Mouse (Mus musculus): ENCODE measurements at regions not wholly inside any gene's neighbourhood (a gene's known extent, or its start where the extent isn't known, plus 50 kb on each side); places are given as distances from the start of the nearest gene placed in this dataset.
"Not testable (repeated sequence)": the region's sequence is repeated elsewhere in the genome, so short reads cannot be mapped to it uniquely, and the experiment has no call there.

DNA sequence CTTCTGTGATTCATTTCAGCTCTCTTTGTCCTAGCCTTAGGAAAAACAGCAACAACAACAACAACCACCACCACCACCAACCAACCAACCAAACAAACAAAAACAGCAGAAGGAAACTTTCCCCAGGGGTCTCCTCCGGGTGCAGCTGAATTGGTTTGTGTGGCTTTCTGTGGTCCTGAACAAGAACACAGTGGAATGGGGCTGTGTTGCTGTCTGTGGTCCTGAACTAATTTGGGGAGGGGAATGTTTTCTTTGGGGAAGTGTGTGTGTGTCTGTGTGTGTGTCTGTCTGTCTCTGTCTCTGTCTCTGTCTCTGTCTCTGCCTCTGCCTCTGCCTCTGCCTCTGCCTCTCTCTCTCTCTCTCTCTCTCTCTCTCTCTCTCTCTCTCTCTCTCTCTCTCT is 164.8 kb upstream of the 1700012A03Rik start:
- H3K4me1 ChIP-seq; H3K36me3 ChIP-seq; H3K9me3 ChIP-seq (replicated peaks); H3K4me3 ChIP-seq; H3K27ac ChIP-seq; H3K27me3 ChIP-seq (ENCODE audit: low read depth, poor library complexity, severe bottlenecking): not testable (repeated sequence)
- peak; percentile 54 for DNase-seq (ENCODE audit: low spot score)
- 21% methylated on average over 1 of the region's 1 CpGs for WGBS

- no peaks in the 10 kb centered on the region for H3K9me3 ChIP-seq (replicated peaks)
- H3K36me3 ChIP-seq = no peaks in the 10 kb centered on the region
- WGBS = 4% methylated on average over 2 of the region's 2 CpGs
- no peaks in the 10 kb centered on the region for H3K27me3 ChIP-seq (ENCODE audit: low read depth, poor library complexity, severe bottlenecking)
- peaks cover 7% of the 10 kb centered on the region for H3K4me1 ChIP-seq
- DNase-seq (ENCODE audit: low spot score) = peak; percentile 72
- H3K4me3 ChIP-seq = no peak overlapping the region
- H3K27ac ChIP-seq = no peak overlapping the region
Measured at GRCm38 (mm10) chr6:31883726-31884125, 166.3 kb upstream of the 1700012A03Rik start.

DNA sequence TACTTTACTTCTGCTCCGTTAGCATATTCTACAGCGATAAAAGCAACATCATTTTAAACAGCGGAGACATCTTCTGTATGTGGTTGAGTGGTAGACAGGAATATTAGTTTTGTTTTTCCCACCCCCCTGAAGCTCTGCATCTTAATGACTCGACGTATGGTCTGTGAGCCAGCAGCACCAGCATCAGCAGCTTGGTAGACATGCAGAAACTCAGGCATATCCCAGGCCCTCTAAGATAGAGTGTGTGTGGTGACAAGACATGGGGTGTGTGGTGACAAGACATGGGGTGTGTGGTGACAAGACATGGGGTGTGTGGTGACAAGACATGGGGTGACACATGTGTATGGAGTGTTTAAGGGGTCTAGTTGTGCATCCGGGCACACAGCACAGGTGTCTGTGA is 175.4 kb upstream of the 1700012A03Rik start:
- H3K27me3 ChIP-seq (ENCODE audit: low read depth, poor library complexity, severe bottlenecking) = no peaks in the 10 kb centered on the region
- H3K36me3 ChIP-seq = no peaks in the 10 kb centered on the region
- 92% methylated on average over 6 of the region's 6 CpGs for WGBS
- no peaks in the 10 kb centered on the region for H3K9me3 ChIP-seq (replicated peaks)
- DNase-seq (ENCODE audit: low spot score) = no peak
- no peaks in the 10 kb centered on the region for H3K4me1 ChIP-seq
- H3K27ac ChIP-seq = no peak overlapping the region
- no peak overlapping the region for H3K4me3 ChIP-seq

DNA sequence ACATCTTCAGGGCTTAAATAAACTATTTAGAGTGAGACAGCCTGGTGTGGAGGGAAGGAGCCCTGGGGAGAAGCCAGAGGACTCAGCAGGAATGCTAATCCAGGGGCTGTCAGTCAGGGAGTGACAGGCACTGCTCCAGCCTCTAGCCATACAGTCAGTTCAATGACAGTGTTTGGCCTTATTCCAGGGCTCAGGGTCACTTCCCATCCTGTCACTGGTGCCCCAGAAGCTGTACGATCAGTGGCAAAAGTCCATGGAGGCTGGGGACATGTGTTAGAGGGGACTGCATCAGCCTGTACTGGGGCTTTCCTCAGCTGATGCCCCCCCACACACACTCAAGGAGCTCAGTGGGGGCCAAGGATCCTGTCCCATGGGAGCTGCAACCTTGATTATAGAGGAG is 176.1 kb upstream of the 1700012A03Rik start:
- H3K36me3 ChIP-seq = no peaks in the 10 kb centered on the region
- H3K4me3 ChIP-seq = no peak overlapping the region
- H3K9me3 ChIP-seq (replicated peaks) = no peaks in the 10 kb centered on the region
- H3K27ac ChIP-seq = no peak overlapping the region
- no peaks in the 10 kb centered on the region for H3K27me3 ChIP-seq (ENCODE audit: low read depth, poor library complexity, severe bottlenecking)
- DNase-seq (ENCODE audit: low spot score) = no peak
- 73% methylated on average over 1 of the region's 1 CpGs for WGBS
- no peaks in the 10 kb centered on the region for H3K4me1 ChIP-seq

GRCm38 (mm10) chr6:31871766-31872165 is 178.3 kb upstream of the 1700012A03Rik start:
- Histone ChIP-seq H3K27ac (no peak overlapping the region), H3K4me3 (no peak overlapping the region), H3K9me3 (replicated peaks) (no peaks in the 10 kb centered on the region), H3K36me3 (no peaks in the 10 kb centered on the region), H3K27me3 (ENCODE audit: low read depth, poor library complexity, severe bottlenecking) (no peaks in the 10 kb centered on the region), H3K4me1 (no peaks in the 10 kb centered on the region)
- DNase-seq (ENCODE audit: low spot score) = no peak
- 93% methylated on average over 3 of the region's 3 CpGs for WGBS

GRCm38 (mm10) chr6:31861996-31862395 is 188.1 kb upstream of the 1700012A03Rik start:
- H3K4me1 ChIP-seq = peaks cover 18% of the 10 kb centered on the region
- H3K36me3 ChIP-seq = no peaks in the 10 kb centered on the region
- no peak overlapping the region for H3K4me3 ChIP-seq
- H3K27ac ChIP-seq = no peak overlapping the region
- no peak for DNase-seq (ENCODE audit: low spot score)
- 28% methylated on average over 7 of the region's 7 CpGs for WGBS
- H3K9me3 ChIP-seq (replicated peaks) = no peaks in the 10 kb centered on the region
- H3K27me3 ChIP-seq (ENCODE audit: low read depth, poor library complexity, severe bottlenecking) = no peaks in the 10 kb centered on the region

GRCm38 (mm10) chr6:31859621-31860020 is 190.4 kb upstream of the 1700012A03Rik start:
- Histone ChIP-seq H3K4me3 (no peak overlapping the region), H3K4me1 (peaks cover 18% of the 10 kb centered on the region), H3K36me3 (no peaks in the 10 kb centered on the region), H3K27ac (no peak overlapping the region), H3K9me3 (replicated peaks) (no peaks in the 10 kb centered on the region), H3K27me3 (ENCODE audit: low read depth, poor library complexity, severe bottlenecking) (no peaks in the 10 kb centered on the region)
- WGBS = 91% methylated on average over 3 of the region's 3 CpGs
- DNase-seq (ENCODE audit: low spot score) = no peak

GRCm38 (mm10) chr6:31854261-31854660 is 195.8 kb upstream of the 1700012A03Rik start:
- 95% methylated on average over 16 of the region's 16 CpGs for WGBS
- no peak overlapping the region for H3K4me3 ChIP-seq
- H3K4me1 ChIP-seq = no peaks in the 10 kb centered on the region
- no peak overlapping the region for H3K27ac ChIP-seq
- H3K36me3 ChIP-seq = no peaks in the 10 kb centered on the region
- no peaks in the 10 kb centered on the region for H3K9me3 ChIP-seq (replicated peaks)
- no peak for DNase-seq (ENCODE audit: low spot score)
- H3K27me3 ChIP-seq (ENCODE audit: low read depth, poor library complexity, severe bottlenecking) = no peaks in the 10 kb centered on the region

DNA sequence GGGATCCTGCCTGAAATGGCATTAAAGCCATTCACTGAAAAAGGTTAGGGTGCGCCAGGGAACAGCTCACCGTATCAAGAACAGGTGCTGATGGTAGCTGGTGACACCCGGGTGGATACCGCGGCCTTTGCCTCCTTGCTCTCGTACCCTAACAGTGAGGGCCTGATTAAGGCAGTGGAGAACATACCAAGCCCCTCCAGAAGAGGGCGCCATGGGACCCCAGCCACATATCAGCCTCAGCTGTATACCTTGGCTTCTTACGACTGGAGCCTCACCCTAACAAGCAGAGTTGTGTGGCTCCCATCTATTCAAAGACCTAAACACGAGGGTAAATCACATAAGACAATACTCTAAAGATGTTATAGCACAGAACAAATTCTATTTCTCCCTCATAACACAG is 203.7 kb upstream of the 1700012A03Rik start:
- WGBS = 90% methylated on average over 9 of the region's 9 CpGs
- no peak for DNase-seq (ENCODE audit: low spot score)
- H3K36me3 ChIP-seq = no peaks in the 10 kb centered on the region
- no peaks in the 10 kb centered on the region for H3K9me3 ChIP-seq (replicated peaks)
- no peaks in the 10 kb centered on the region for H3K27me3 ChIP-seq (ENCODE audit: low read depth, poor library complexity, severe bottlenecking)
- H3K4me3 ChIP-seq = no peak overlapping the region
- H3K27ac ChIP-seq = no peak overlapping the region
- H3K4me1 ChIP-seq = no peaks in the 10 kb centered on the region

DNA sequence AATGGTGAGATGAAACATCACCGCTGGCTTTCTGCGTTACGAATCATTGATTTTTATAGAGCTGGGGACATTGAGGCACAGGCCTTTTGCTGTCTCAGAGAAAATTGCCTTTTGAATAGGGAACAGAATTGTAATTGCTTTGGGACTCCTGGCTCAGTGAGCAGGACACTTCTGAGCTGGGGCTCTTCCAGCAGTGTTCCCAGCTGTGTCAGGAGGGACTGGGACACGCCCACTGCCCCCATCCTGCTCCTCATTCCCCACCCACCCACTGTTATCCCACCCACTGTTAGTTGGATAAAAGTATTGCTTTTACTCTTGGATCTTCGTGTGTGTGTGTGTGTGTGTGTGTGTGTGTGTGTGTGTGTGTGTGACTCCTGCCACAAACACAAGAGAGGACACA is 204.4 kb upstream of the 1700012A03Rik start:
- 86% methylated on average over 5 of the region's 5 CpGs for WGBS
- DNase-seq (ENCODE audit: low spot score) = no peak
- Histone ChIP-seq H3K27me3 (ENCODE audit: low read depth, poor library complexity, severe bottlenecking) (no peaks in the 10 kb centered on the region), H3K9me3 (replicated peaks) (no peaks in the 10 kb centered on the region), H3K27ac (no peak overlapping the region), H3K4me1 (no peaks in the 10 kb centered on the region), H3K4me3 (no peak overlapping the region), H3K36me3 (no peaks in the 10 kb centered on the region)

DNA sequence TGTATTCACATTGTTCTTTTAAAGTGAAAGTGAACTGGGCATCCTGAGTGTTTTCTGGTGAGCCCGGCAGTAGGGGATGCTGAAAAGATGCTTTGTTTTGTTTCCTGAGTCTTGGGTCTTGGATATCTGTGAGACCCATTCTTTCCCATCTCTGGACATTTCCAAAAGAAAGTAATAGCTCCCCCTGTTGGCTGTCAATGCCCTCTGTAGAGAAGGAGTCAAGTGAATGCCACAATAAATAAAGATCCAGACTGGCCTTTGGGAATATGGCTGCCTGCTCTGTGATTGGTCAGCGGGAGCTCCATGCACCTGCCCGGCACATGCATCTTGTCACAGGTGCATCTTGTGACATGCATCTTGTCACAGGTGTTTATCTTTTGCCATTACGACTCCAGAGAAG is 209.4 kb upstream of the 1700012A03Rik start:
- Histone ChIP-seq H3K9me3 (replicated peaks) (no peaks in the 10 kb centered on the region), H3K27me3 (ENCODE audit: low read depth, poor library complexity, severe bottlenecking) (no peaks in the 10 kb centered on the region), H3K27ac (no peak overlapping the region), H3K4me1 (no peaks in the 10 kb centered on the region), H3K36me3 (no peaks in the 10 kb centered on the region), H3K4me3 (no peak overlapping the region)
- 91% methylated on average over 4 of the region's 4 CpGs for WGBS
- DNase-seq (ENCODE audit: low spot score) = no peak

DNA sequence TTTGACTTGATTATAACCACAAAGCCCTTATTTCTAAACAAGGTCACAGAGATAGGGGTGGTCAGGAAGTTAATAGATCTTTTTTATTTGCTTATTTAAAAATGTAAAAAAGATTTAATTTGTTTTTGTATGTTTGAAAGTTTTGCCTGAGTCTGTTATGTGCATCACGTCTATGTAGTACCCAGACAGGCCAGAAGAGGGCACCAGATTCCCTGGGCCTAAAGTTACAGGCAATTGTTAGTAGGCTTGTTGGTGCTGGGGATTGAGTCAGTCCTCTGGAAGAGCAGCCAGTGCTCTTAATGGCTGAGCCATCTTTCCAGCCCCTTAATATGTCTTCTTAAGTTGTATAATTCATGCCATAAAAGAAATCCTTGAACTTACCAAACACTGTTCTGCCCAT is 211.5 kb upstream of the 1700012A03Rik start:
- no peaks in the 10 kb centered on the region for H3K36me3 ChIP-seq
- DNase-seq (ENCODE audit: low spot score) = peak; percentile 46

GRCm38 (mm10) chr6:31835795-31836194 is 214.3 kb upstream of the 1700012A03Rik start:
- Histone ChIP-seq H3K4me3 (no peak overlapping the region), H3K4me1 (peaks cover under 1% of the 10 kb centered on the region; the same call in 1 of the 2 replicates), H3K27me3 (ENCODE audit: low read depth, poor library complexity, severe bottlenecking) (no peaks in the 10 kb centered on the region), H3K36me3 (no peaks in the 10 kb centered on the region), H3K9me3 (replicated peaks) (no peaks in the 10 kb centered on the region), H3K27ac (no peak overlapping the region)
- no peak for DNase-seq (ENCODE audit: low spot score)

More for the DNA sequence above, 211.5 kb upstream of the 1700012A03Rik start:
- H3K9me3 ChIP-seq (replicated peaks) = no peaks in the 10 kb centered on the region
- H3K4me3 ChIP-seq = no peak overlapping the region
- WGBS = 58% methylated on average over 1 of the region's 1 CpGs
- no peak overlapping the region for H3K27ac ChIP-seq
- no peaks in the 10 kb centered on the region for H3K4me1 ChIP-seq
- H3K27me3 ChIP-seq (ENCODE audit: low read depth, poor library complexity, severe bottlenecking) = no peaks in the 10 kb centered on the region

GRCm38 (mm10) chr6:31834503-31834902 is 215.5 kb upstream of the 1700012A03Rik start:
- Histone ChIP-seq H3K36me3 (no peaks in the 10 kb centered on the region), H3K27me3 (ENCODE audit: low read depth, poor library complexity, severe bottlenecking) (no peaks in the 10 kb centered on the region), H3K9me3 (replicated peaks) (no peaks in the 10 kb centered on the region), H3K4me1 (peaks cover 3% of the 10 kb centered on the region; the same call in 1 of the 2 replicates), H3K27ac (no peak overlapping the region), H3K4me3 (no peak overlapping the region)
- DNase-seq (ENCODE audit: low spot score) = no peak
- whole genome bisulfite sequencing = 24% methylated on average over 3 of the region's 4 CpGs
